Mouse (Mus musculus): ENCODE data around the gene 1700020D05Rik. TPM values are rescaled to one million over a fixed set of nuclear protein-coding genes. Genes with fewer than 3 reads are reported as not detected.

The 1700020D05Rik gene
- polyA plus RNA-seq, 1 experiment from 2014 or later: not detected

Other genes with a start within 250 kb of the 1700020D05Rik start
- gene Pacs1, start 230.7 kb downstream of the 1700020D05Rik start, polyA plus RNA-seq (2015; fragmentation: Nextera tagmentation; extraction: Ambion mirVana): 50.7 and 52.2 TPM in 2 replicates
- gene Sf3b2, start 208.3 kb downstream of the 1700020D05Rik start, polyA plus RNA-seq (2015; fragmentation: Nextera tagmentation; extraction: Ambion mirVana): 326 and 331 TPM in 2 replicates
- 41.6 and 49.4 TPM in 2 replicates for gene Gal3st3, start 205.5 kb downstream of the 1700020D05Rik start, polyA plus RNA-seq (2015; fragmentation: Nextera tagmentation; extraction: Ambion mirVana)
- gene Catsper1, start 168.0 kb downstream of the 1700020D05Rik start, polyA plus RNA-seq (2015; fragmentation: Nextera tagmentation; extraction: Ambion mirVana): not detected in 2 replicates
- 7.5 and 11.1 TPM in 2 replicates for gene Cst6, start 154.2 kb downstream of the 1700020D05Rik start, polyA plus RNA-seq (2015; fragmentation: Nextera tagmentation; extraction: Ambion mirVana)
- 36.6 and 38.3 TPM in 2 replicates for gene Eif1ad, start 137.0 kb downstream of the 1700020D05Rik start, polyA plus RNA-seq (2015; fragmentation: Nextera tagmentation; extraction: Ambion mirVana)
- gene Banf1, start 136.6 kb downstream of the 1700020D05Rik start, polyA plus RNA-seq (2015; fragmentation: Nextera tagmentation; extraction: Ambion mirVana): 302 and 321 TPM in 2 replicates
- 67.7 and 68.5 TPM in 2 replicates for gene Sart1, start 115.1 kb downstream of the 1700020D05Rik start, polyA plus RNA-seq (2015; fragmentation: Nextera tagmentation; extraction: Ambion mirVana)
- not detected in 2 replicates for gene Tsga10ip, start 101.3 kb downstream of the 1700020D05Rik start, polyA plus RNA-seq (2015; fragmentation: Nextera tagmentation; extraction: Ambion mirVana)
- gene Drap1, start 78.8 kb downstream of the 1700020D05Rik start, polyA plus RNA-seq (2015; fragmentation: Nextera tagmentation; extraction: Ambion mirVana): 288 and 310 TPM in 2 replicates
- 61.8 and 67.9 TPM in 2 replicates for gene AI837181, start 78.6 kb downstream of the 1700020D05Rik start, polyA plus RNA-seq (2015; fragmentation: Nextera tagmentation; extraction: Ambion mirVana)
- gene Fosl1, start 56.2 kb downstream of the 1700020D05Rik start, polyA plus RNA-seq (2015; fragmentation: Nextera tagmentation; extraction: Ambion mirVana): not detected in 2 replicates
- gene Ccdc85b, start 45.9 kb downstream of the 1700020D05Rik start, polyA plus RNA-seq (2015; fragmentation: Nextera tagmentation; extraction: Ambion mirVana): 9.5 and 10.2 TPM in 2 replicates
- gene Fibp, start 43.2 kb downstream of the 1700020D05Rik start, polyA plus RNA-seq (2015; fragmentation: Nextera tagmentation; extraction: Ambion mirVana): 159 and 178 TPM in 2 replicates
- 5.0 and 5.2 TPM in 2 replicates for gene Ctsw, start 35.3 kb downstream of the 1700020D05Rik start, polyA plus RNA-seq (2015; fragmentation: Nextera tagmentation; extraction: Ambion mirVana)
- 34.1 and 35.3 TPM in 2 replicates for gene Efemp2, start 29.8 kb downstream of the 1700020D05Rik start, polyA plus RNA-seq (2015; fragmentation: Nextera tagmentation; extraction: Ambion mirVana)
- gene Mus81, start 15.4 kb downstream of the 1700020D05Rik start, polyA plus RNA-seq (2015; fragmentation: Nextera tagmentation; extraction: Ambion mirVana): 51.1 and 53.6 TPM in 2 replicates
- 3,571 and 3,575 TPM in 2 replicates for gene Cfl1, start 13.3 kb downstream of the 1700020D05Rik start, polyA plus RNA-seq (2015; fragmentation: Nextera tagmentation; extraction: Ambion mirVana)
- gene Snx32, start 6.8 kb upstream of the 1700020D05Rik start, polyA plus RNA-seq (2015; fragmentation: Nextera tagmentation; extraction: Ambion mirVana): 112 and 116 TPM in 2 replicates
- gene Ovol1, start 56.9 kb upstream of the 1700020D05Rik start, polyA plus RNA-seq (2015; fragmentation: Nextera tagmentation; extraction: Ambion mirVana): 0.11 TPM in 1 of 2 replicates, not detected in the other
- gene Ap5b1, start 64.2 kb upstream of the 1700020D05Rik start, polyA plus RNA-seq (2015; fragmentation: Nextera tagmentation; extraction: Ambion mirVana): 1.9 and 2.3 TPM in 2 replicates
- gene Rnaseh2c, start 98.1 kb upstream of the 1700020D05Rik start, polyA plus RNA-seq (2015; fragmentation: Nextera tagmentation; extraction: Ambion mirVana): 55.5 and 58.4 TPM in 2 replicates
- 82.0 and 83.1 TPM in 2 replicates for gene Kat5, start 106.5 kb upstream of the 1700020D05Rik start, polyA plus RNA-seq (2015; fragmentation: Nextera tagmentation; extraction: Ambion mirVana)
- gene Rela, start 133.7 kb upstream of the 1700020D05Rik start, polyA plus RNA-seq (2015; fragmentation: Nextera tagmentation; extraction: Ambion mirVana): 30.6 and 37.7 TPM in 2 replicates
- gene Sipa1, start 159.9 kb upstream of the 1700020D05Rik start, polyA plus RNA-seq (2015; fragmentation: Nextera tagmentation; extraction: Ambion mirVana): 17.5 and 17.7 TPM in 2 replicates
- 9.5 and 12.9 TPM in 2 replicates for gene Map3k11, start 185.0 kb upstream of the 1700020D05Rik start, polyA plus RNA-seq (2015; fragmentation: Nextera tagmentation; extraction: Ambion mirVana)
- gene Pcnx3, start 185.1 kb upstream of the 1700020D05Rik start, polyA plus RNA-seq (2015; fragmentation: Nextera tagmentation; extraction: Ambion mirVana): 23.9 and 25.3 TPM in 2 replicates
- gene Kcnk7, start 200.6 kb upstream of the 1700020D05Rik start, polyA plus RNA-seq (2015; fragmentation: Nextera tagmentation; extraction: Ambion mirVana): 0.15 TPM in 1 of 2 replicates, not detected in the other
- gene Ehbp1l1, start 222.5 kb upstream of the 1700020D05Rik start, polyA plus RNA-seq (2015; fragmentation: Nextera tagmentation; extraction: Ambion mirVana): 31.3 and 38.6 TPM in 2 replicates
- gene Fam89b, start 225.9 kb upstream of the 1700020D05Rik start, polyA plus RNA-seq (2015; fragmentation: Nextera tagmentation; extraction: Ambion mirVana): 116 and 131 TPM in 2 replicates
- gene Ltbp3, start 237.1 kb upstream of the 1700020D05Rik start, polyA plus RNA-seq (2015; fragmentation: Nextera tagmentation; extraction: Ambion mirVana): 9.3 and 9.6 TPM in 2 replicates